Mouse (Mus musculus) layer of hippocampus, adult 2 months (tissue): ENCODE measurements around the gene Hspa12b. TPM values are rescaled to one million over a fixed set of nuclear protein-coding genes. Genes with fewer than 3 reads are reported as not detected.

ENCODE experiments used
- DNase-seq, 2 experiments: peaks; one replicate each; pipeline ENCODE4 v3.0.0; 2022; ENCODE audit warnings: low spot score in 2 of 2
- H3K27ac ChIP-seq: fragments of 200-600 bp; 2 replicates; pipeline ENCODE4 v1.8.1; 2022
- H3K4me3 ChIP-seq: fragments of 200-600 bp; 2 replicates; pipeline ENCODE4 v1.8.1; 2022; ENCODE audit warnings: mild to moderate bottlenecking
- CTCF ChIP-seq: fragments of 200-600 bp; conservative IDR thresholded peaks from 2 replicates; pipeline ENCODE4 v1.8.1; 2022; ENCODE audit warnings: antibody characterized with exemption, mild to moderate bottlenecking, moderate library complexity
- total RNA-seq, 2 experiments: library from RNA; stranded (reverse); gene quantifications; 2 replicates each; pipeline ENCODE4 v1.2.3; 2021

The Hspa12b gene
- total RNA-seq, 2 experiments from 2014 or later, result 9.1 to 9.5 TPM

DNA sequence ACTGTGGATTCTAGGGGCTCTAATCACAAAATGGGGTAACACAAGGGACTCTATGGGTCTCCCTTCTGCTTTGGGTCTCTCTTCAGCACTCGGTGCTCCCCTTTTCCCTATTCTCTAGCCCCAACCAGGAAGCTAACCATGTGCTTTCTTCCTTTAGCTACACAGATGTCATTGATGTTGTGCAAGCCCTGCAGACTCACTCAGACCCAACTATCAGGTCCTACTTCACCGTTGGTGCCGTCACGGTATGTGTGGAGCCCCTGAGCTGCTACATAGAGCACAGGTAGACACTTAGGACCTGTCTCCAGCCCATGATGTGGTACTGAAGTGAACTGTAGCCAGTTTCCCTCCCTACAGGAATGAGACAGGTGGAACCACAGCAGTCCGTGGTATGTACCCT lies 21.1 kb upstream of the Hspa12b start:
- Histone ChIP-seq H3K4me3 (no peak overlapping the region), H3K27ac (no peak overlapping the region)
- DNase-seq, result no peak
- TF ChIP-seq CTCF, result no peak

DNA sequence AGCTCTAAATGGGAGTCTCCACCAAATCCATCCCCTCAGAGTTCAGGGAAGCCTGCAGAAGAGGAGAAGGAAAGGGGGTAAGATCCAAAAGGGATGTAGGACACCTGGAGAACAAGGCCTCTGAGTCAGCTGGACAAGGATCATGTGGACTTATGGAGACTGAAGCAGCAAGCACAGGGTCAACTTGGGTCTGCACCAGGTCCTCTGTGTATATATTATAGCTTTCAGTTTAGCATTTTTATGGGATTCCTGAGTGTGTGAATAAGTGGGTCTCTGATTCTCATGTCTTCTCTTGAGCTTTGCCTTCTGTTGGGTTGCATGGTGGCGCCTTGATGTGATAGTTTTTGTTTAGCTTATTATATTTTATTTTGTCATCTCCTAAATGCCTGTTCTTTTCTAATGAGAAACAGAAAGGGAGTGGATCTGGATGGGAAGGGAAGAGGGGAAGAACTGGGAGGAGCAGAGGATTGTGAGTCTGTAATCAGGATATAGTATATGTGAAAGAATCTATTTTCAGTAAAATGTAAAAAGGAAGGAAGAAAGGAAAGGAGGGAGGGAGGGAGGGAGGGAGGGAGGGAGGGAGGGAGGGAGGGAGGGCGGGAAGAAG lies 8.0 kb upstream of the Hspa12b start:
- no peak for DNase-seq
- TF ChIP-seq CTCF, result no peak
- Histone ChIP-seq H3K4me3 (no peak overlapping the region), H3K27ac (no peak overlapping the region)

DNA sequence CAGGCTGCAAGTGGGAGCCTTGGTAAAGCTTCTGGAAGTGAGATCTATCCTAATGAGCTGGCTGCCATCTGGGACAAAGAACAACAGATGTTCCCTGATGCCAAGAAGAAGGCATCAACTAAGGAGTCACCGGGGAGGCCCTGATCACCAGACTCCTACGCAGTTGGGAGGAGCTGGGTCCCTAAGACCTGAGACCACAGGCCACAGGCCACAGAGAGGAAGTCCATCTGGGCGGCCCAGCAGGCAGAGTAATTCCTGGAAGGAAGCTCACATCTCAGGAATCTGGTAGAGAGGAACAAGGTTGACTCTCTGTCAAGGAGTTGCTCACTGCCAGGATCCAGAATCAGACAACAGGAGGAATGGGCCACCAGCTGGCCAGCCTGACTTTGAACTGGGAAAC lies 2.9 kb upstream of the Hspa12b start:
- Histone ChIP-seq H3K4me3 (no peak overlapping the region), H3K27ac (peak overlapping the region; percentile 18; the same call in 1 of the 2 replicates)
- no peak for TF ChIP-seq CTCF
- peak; percentile 41 to 55 for DNase-seq

DNA sequence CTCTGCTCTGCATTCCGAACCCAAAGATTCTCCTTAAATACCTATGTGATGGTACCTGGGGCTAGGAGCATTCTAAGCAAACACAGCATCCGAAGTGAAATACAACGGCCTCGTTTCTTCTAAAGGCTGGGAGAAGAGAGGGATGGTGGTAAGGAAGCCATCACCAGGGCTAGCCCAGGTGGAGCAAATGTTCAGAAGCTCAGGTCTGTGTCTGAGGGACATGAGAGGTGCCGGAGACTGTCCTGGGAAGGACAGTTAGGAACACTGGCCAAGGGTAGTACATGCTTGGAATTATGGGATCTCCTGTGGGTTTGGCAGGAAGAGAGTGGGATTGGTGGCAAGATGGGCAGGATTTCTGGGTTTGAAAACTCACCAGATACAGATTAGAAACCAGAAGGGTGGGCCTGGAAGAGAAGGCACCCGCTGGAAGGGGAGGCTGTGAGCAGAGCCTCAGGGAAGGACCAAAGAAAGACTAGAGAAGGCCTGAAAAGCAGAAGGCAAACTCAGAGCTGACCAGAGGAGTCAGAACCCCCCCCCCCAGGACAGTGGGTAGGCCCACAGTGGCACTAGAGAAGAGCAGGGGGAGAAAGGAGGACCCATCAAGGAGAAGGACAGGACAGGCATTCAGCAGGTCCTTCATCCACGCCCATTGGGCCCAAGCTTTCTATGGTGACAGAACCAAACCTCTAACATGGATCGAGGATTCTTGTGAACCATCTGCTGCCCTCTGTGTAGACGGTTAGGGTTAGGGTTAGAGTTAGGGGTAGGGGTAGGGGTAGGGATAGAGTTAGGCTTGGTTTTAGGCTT lies 1.7 kb upstream of the Hspa12b start:
- Histone ChIP-seq H3K4me3 (no peak overlapping the region), H3K27ac (no peak overlapping the region)
- TF ChIP-seq CTCF, result no peak
- DNase-seq, result no peak

DNA sequence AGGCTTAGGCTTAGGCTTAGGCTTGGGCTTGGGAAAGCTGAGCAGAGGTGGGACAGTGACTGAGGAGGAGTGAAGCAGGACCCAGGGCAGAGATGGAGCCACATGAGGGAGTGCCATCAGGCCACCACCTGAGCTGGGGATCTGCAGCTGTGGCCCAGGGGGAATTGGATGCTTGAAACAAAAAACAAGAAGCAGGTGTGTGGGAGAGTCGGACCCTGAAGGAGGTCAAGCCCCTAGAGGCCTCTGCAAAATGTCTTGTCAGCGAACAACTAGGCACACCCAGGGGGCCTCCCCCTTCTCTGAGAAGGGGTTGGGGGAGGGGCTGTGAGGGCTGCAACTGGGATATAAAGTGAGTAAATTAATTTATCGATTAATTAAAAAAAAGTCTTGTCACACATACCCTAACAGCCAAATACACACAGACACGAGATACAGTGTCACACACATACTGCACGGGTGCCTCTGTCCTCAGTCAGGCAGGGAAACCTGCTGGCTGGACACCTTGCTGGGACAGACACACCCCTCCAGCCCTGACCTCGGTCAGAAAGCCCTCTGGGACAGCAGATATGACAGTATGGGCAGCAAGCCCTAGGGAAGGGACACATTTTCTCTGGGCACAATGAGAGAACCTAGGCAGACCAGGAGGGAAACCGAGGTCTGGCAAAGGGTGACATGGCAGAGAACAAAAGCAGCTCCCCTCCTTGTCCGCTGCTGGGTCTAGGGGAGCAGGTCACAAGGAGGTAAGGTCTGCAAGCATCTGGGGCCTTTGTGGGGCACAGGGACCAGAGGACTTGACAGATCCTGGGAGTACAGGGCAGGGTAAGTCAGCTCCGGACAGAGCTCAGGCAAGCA lies 890 bp upstream of the Hspa12b start:
- Histone ChIP-seq H3K27ac (peak overlapping the region; percentile 24), H3K4me3 (no peak overlapping the region)
- no peak for DNase-seq
- no peak for TF ChIP-seq CTCF

DNA sequence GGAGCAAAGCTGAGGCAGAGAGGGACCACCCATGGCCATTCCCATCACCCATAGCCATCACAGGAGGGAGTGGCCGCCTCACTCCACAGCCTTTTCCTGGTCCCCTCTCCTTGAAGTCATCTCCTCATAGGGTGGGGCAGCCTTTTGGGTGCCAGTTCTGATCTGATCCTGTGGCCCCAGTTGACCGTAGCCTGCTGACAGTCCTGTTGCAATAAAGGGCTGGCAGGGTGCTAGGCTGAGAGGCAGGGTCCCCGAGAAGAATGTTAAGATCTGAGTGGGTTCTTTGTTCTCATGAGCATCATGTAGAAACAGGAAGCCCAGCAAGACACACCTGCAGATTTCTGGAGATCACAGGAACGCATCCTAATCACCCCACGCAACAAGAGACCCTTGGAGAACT lies 1.1 kb downstream of the Hspa12b start:
- peak overlapping the region; percentile 47; the same call in 1 of the 2 replicates for H3K4me3 ChIP-seq
- DNase-seq, result no peak
- peak overlapping the region; percentile 73 for H3K27ac ChIP-seq
- TF ChIP-seq CTCF, result no peak

DNA sequence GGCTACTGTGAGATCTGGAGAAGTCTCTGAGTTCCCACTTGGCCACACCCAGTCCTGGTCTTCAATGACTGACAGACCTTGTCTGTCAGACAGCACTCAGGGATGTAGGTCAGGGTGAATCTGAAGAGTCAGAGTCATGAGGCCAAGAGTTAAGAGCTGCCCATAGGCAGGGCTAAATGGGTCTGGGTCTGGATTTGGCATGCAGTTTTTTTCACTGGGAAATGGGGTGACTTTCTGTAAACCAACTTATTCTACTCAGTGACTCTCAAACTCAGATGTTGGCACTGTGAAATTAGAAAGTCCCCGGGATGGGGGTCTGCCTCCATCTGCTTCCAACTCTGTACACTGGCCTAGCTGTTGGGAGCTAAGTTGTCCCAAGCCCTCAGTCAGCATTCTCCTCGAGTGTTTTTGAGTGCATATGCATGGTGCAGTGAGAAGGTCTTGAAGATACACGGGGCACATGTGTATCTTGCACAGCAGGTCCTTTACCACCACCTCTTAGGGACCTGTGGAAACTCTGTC lies 1.6 kb downstream of the Hspa12b start:
- TF ChIP-seq CTCF, result no peak
- Histone ChIP-seq H3K27ac (peak overlapping the region; percentile 46; the same call in 1 of the 2 replicates), H3K4me3 (no peak overlapping the region; the same call in 1 of the 2 replicates)
- no peak for DNase-seq

DNA sequence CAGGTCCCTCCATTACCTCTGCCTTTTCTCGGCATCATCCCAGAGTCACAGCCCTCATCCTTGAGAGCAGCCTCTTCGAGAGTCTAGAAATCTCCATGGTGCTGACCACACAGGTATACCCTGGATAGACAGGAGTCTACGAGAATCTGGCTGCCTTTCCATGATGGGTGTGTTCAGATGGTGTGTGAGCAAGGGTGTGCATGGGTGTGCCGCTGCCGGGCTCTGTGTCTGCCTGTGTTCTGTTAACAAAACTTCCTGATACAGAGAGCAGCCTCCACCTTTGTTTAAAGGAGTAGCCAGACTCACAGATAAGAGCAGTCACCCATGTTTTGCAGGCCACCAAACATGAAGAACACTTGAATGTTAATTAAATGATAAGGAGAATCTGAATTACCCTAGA lies 2.8 kb downstream of the Hspa12b start:
- H3K27ac ChIP-seq, result peak overlapping the region; percentile 46; the same call in 1 of the 2 replicates
- no peak overlapping the region for H3K4me3 ChIP-seq
- no peak for DNase-seq
- no peak for TF ChIP-seq CTCF

DNA sequence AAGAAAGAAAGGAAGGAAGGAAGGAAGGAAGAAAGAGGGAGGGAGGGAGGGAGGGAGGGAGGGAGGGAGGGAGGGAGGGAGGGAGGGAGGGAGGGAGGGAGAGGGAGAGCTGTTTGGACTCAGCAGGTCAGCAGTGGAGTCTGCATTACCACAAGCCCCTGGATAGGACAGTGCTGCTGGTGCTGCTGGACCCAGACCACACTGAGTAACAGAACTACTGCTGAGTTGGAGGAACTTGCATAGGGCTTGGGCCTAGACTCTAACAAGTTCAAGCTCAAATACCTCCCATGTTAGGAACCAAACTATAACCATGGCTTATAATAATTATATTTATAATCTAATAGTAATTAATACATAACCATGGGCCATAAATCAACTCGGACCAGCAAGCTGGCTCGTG lies 3.8 kb downstream of the Hspa12b start:
- Histone ChIP-seq H3K27ac (no peak overlapping the region), H3K4me3 (no peak overlapping the region)
- no peak for DNase-seq
- no peak for TF ChIP-seq CTCF

DNA sequence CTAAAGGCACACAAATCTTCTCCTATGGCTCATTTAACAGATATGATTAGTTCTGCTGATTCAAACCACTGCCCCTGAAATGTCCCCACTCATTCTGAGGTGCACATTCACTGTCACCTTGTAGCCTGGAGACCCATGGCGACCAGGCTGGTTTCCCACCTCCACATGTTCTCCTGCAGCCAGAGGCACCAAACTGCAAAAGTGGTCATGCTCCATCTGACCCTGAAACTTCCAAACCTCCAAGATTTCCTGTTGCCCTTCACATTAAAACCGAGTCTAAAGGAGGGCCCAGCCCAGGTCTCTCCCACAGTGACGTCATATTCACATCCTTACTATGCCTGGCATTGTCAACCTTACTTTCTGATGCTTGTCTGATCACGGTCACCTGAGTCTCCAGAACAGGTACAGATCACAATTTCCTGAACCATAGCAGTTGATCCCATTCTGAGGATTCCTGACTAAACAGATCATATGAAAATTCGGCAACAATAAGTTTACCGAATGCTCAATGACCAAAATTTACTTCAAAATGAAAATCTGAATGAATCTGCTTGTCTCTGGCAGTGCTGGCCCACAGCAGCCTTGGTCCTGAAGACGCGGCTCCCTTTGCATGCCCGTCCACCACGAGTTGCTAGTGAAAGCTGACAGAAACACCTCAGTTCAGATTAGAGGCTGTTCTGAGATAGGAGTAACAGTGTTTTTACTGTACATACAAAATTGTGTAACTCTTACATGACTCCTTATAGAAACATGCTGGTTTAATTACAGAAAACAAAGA lies 5.2 kb downstream of the Hspa12b start:
- no peak for DNase-seq
- no peak overlapping the region for H3K27ac ChIP-seq
- no peak for TF ChIP-seq CTCF
- no peak overlapping the region for H3K4me3 ChIP-seq

DNA sequence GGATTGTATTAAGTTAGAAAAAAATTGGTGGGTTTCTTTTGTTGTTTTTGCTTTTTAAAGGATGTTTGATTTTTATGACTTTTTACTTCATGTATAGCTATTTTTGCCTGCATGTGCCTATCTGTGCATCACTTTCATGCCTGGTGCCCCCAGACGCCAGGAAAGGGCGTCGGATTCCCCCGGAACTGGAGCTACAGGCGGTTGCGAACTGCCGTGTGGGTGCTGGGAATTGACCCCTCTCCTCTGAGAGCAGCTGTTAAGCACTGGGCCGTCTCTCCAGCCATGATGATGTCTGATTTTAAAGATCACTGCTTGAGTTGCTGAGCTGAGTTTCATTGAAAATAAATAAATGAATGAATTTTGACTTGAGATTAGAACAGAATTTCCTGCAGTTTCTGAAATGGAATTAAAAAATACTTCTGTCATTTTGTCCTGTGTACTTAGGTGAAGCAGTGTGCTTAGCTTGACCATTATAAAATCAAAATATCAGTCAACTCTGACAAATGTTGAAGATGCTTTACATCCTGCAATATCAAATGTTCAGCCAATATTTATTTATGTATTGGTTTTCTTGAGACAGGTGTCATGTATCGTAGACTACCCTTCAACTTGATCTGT lies 6.0 kb downstream of the Hspa12b start, which contains the start of gene Gm11037:
Gm11037 (plus strand) TSS at position 568 of the 618 bp plus-strand sequence.
- no peak for DNase-seq
- no peak for TF ChIP-seq CTCF
- H3K27ac ChIP-seq, result peak within 1 kb of the TSS; percentile 37; the same call in 1 of the 2 replicates
- no peak within 1 kb of the TSS for H3K4me3 ChIP-seq
